Mouse (Mus musculus) kidney, embryonic 16.5 days (tissue): ENCODE results near the gene Mgme1. TPM values are rescaled to one million over a fixed set of nuclear protein-coding genes. Genes with fewer than 3 reads are reported as not detected.

Experiments
- ATAC-seq: fragments of 200-750 bp; cut with Nextera tagmentation; 2 replicates; pipeline ENCODE4 v1.8.0; 2017; ENCODE audit warnings: moderate TSS enrichment; ENCODE audit not compliant: low FRiP score, low TSS enrichment
- H3K27ac ChIP-seq: fragments of 300-500 bp; sonication (generic); 2 replicates; pipeline ENCODE4 v1.5.1; 2014; ENCODE audit warnings: low read length
- H3K27me3 ChIP-seq: fragments of 300-500 bp; sonication (generic); 2 replicates; pipeline ENCODE4 v1.6.1; 2014; ENCODE audit warnings: low read length, control low read depth, mixed read lengths; ENCODE audit not compliant: insufficient read depth
- H3K36me3 ChIP-seq: fragments of 300-500 bp; sonication (generic); 2 replicates; pipeline ENCODE4 v1.6.1; 2014; ENCODE audit warnings: low read length, control low read depth, mixed read lengths; ENCODE audit not compliant: insufficient read depth
- H3K4me1 ChIP-seq: fragments of 300-500 bp; sonication (generic); 2 replicates; pipeline ENCODE4 v1.6.1; 2014; ENCODE audit warnings: low read length, control low read depth, mixed read lengths; ENCODE audit not compliant: insufficient read depth
- H3K4me2 ChIP-seq: fragments of 300-500 bp; sonication (generic); replicated peaks from 2 replicates; pipeline ENCODE4 v1.6.1; 2014; ENCODE audit warnings: low read depth, low read length
- H3K4me3 ChIP-seq: fragments of 300-500 bp; sonication (generic); 2 replicates; pipeline ENCODE4 v1.5.1; 2014; ENCODE audit warnings: mild to moderate bottlenecking, low read length
- H3K9ac ChIP-seq: fragments of 300-500 bp; sonication (generic); replicated peaks from 2 replicates; pipeline ENCODE4 v1.6.1; 2014; ENCODE audit warnings: low read length
- H3K9me3 ChIP-seq: fragments of 300-500 bp; sonication (generic); 2 replicates; pipeline ENCODE4 v1.6.1; 2016; ENCODE audit warnings: low read length, control low read depth
- WGBS: fragments of 180-500 bp; shearing (Covaris S2); extraction: QIAGEN DNeasy Blood & Tissue Kit; methylation state at CpG from one replicate; pipeline ENCODE4 v1.1.7; 2014; 5-methylcytosine and 5-hydroxymethylcytosine counted together
- polyA plus RNA-seq: library from polyadenylated mRNA; unstranded; fragments of >200 nt; fragmentation: Nextera tagmentation; extraction: Ambion mirVana; gene quantifications from 2 replicates; pipeline ENCODE4 v1.2.1, GENCODE M21; 2015

Mgme1 gene
- 28.7 and 29.8 TPM in 2 replicates for polyA plus RNA-seq

GRCm38 (mm10) chr2:144270507-144271420 is at the start of gene Mgme1, which contains the start of gene Snx5:
Gene Mgme1 (plus strand): TSS chr2:144270663.
Gene Snx5 (minus strand): TSS chr2:144270906.
- Histone ChIP-seq H3K27me3 (no peaks in the 10 kb centered on the region), H3K4me3 (peak within 1 kb of the TSS; percentile 94), H3K4me2 (peak within 1 kb of the TSS; percentile 74), H3K9ac (peak within 1 kb of the TSS; percentile 99), H3K4me1 (peaks cover 36% of the 10 kb centered on the region), H3K9me3 (no peaks in the 10 kb centered on the region), H3K27ac (peak within 1 kb of the TSS; percentile 96), H3K36me3 (peaks cover 2% of the 10 kb centered on the region; the same call in 1 of the 2 replicates)
- peak; percentile 97 for ATAC-seq
- under 1% methylated on average over 90 of the region's 93 CpGs for WGBS

DNA sequence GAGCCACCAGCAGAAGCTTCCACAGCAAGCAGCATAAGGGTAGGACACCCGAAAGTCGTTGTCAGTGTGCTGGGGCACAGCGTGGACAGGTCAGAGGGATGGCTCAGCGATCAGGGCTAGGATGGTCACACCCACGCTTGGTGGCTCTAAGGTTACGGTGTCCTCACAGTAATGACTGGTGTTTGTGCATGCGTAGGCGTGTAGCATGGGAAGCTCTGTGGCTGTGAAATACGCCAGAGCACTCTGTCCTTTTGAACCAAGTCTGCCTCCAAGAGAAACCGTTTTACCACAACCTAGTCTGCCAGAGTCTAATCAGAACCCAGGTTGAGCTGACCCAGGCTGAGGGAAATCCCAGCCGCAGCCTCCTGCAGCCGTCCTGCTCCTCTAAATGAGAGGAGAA is 46.1 kb upstream of the Mgme1 start:
- H3K27me3 ChIP-seq = no peaks in the 10 kb centered on the region
- peak overlapping the region; percentile 15; the same call in 1 of the 2 replicates for H3K9ac ChIP-seq
- H3K4me3 ChIP-seq = peak overlapping the region; percentile 2; the same call in 1 of the 2 replicates
- peaks cover 6% of the 10 kb centered on the region for H3K9me3 ChIP-seq
- peak overlapping the region; percentile 30 for H3K4me2 ChIP-seq
- H3K36me3 ChIP-seq = no peaks in the 10 kb centered on the region
- 20% methylated on average over 12 of the region's 12 CpGs for WGBS
- H3K27ac ChIP-seq = peak overlapping the region; percentile 15
- peaks cover 11% of the 10 kb centered on the region for H3K4me1 ChIP-seq
- ATAC-seq = peak; percentile 81

- Histone ChIP-seq H3K36me3 (no peaks in the 10 kb centered on the region), H3K4me3 (no peak overlapping the region), H3K4me2 (no peak overlapping the region), H3K27ac (no peak overlapping the region), H3K9ac (no peak overlapping the region), H3K4me1 (peaks cover 16% of the 10 kb centered on the region), H3K27me3 (no peaks in the 10 kb centered on the region), H3K9me3 (peaks cover 6% of the 10 kb centered on the region)
- 78% methylated on average over 12 of the region's 12 CpGs for WGBS
- no peak for ATAC-seq
Measured at GRCm38 (mm10) chr2:144226906-144227586, 43.4 kb upstream of the Mgme1 start.

- no peaks in the 10 kb centered on the region for H3K36me3 ChIP-seq
- WGBS = 67% methylated on average over 12 of the region's 12 CpGs
- peaks cover 9% of the 10 kb centered on the region for H3K4me1 ChIP-seq
- no peak overlapping the region for H3K4me2 ChIP-seq
- H3K9me3 ChIP-seq = peaks cover 6% of the 10 kb centered on the region
- H3K27ac ChIP-seq = no peak overlapping the region
- H3K4me3 ChIP-seq = no peak overlapping the region
- H3K9ac ChIP-seq = no peak overlapping the region
- H3K27me3 ChIP-seq = no peaks in the 10 kb centered on the region
- ATAC-seq = no peak
Measured at GRCm38 (mm10) chr2:144228521-144229346, 41.7 kb upstream of the Mgme1 start.

- no peak for ATAC-seq
- peaks cover 5% of the 10 kb centered on the region for H3K4me1 ChIP-seq
- H3K27ac ChIP-seq = no peak overlapping the region
- no peaks in the 10 kb centered on the region for H3K36me3 ChIP-seq
- WGBS = 58% methylated on average over 14 of the region's 14 CpGs
- no peak overlapping the region for H3K4me2 ChIP-seq
- peaks cover 7% of the 10 kb centered on the region for H3K9me3 ChIP-seq
- no peaks in the 10 kb centered on the region for H3K27me3 ChIP-seq
- no peak overlapping the region for H3K9ac ChIP-seq
- H3K4me3 ChIP-seq = no peak overlapping the region
Measured at GRCm38 (mm10) chr2:144229647-144230046, 40.8 kb upstream of the Mgme1 start.

DNA sequence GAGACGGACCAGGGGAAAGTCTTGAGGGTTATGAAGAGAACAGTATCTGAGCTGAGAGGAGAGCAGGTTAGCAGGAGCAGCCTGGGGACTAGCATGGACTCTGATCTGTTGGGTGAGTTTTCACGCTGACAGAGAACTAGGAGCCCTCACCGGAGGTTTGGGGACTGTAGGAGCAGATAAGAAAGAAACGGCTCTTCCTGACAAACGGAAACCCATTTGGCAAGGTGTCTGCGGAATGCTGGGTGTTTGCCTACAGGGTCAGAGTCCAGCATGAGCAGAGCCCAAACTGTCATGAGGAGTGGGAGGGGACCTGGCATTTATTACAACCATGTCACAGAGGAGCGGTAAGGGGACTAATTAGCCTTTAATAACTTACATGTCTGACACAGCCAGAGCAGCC is 40.0 kb upstream of the Mgme1 start:
- H3K4me2 ChIP-seq = no peak overlapping the region; the same call in 1 of the 2 replicates

DNA sequence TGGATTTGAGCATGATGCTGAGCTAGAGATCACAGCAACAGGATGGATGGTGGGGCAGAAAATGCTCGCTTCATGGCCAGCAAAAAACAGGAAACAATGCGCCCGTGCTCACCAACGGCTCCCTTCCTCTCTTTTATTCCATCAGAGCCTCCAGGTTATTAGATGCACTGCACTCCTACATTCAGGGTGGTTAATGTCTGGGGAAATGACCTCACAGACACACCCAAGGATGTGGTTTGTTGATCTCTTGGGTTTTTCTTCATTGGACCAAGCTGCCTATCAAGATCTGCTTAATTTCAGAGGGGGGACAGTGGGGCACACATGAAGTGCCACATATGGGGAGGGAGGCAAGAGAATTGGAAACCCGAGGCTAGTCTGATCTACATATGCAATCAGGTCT is 39.3 kb upstream of the Mgme1 start:
- no peak for ATAC-seq
- Histone ChIP-seq H3K4me1 (peaks cover 7% of the 10 kb centered on the region), H3K36me3 (no peaks in the 10 kb centered on the region), H3K9me3 (peaks cover 10% of the 10 kb centered on the region), H3K9ac (no peak overlapping the region), H3K4me3 (no peak overlapping the region), H3K27me3 (no peaks in the 10 kb centered on the region), H3K27ac (no peak overlapping the region), H3K4me2 (no peak overlapping the region)
- WGBS = 45% methylated on average over 5 of the region's 5 CpGs

More for the DNA sequence above, 40.0 kb upstream of the Mgme1 start:
- ATAC-seq = 0 out of 2 replicates have a peak, but pooled peaks have one; percentile 23
- Histone ChIP-seq H3K36me3 (no peaks in the 10 kb centered on the region), H3K4me3 (no peak overlapping the region), H3K4me1 (peaks cover 5% of the 10 kb centered on the region), H3K27ac (no peak overlapping the region), H3K27me3 (no peaks in the 10 kb centered on the region), H3K9me3 (peaks cover 10% of the 10 kb centered on the region), H3K9ac (no peak overlapping the region)
- 21% methylated on average over 7 of the region's 7 CpGs for WGBS

DNA sequence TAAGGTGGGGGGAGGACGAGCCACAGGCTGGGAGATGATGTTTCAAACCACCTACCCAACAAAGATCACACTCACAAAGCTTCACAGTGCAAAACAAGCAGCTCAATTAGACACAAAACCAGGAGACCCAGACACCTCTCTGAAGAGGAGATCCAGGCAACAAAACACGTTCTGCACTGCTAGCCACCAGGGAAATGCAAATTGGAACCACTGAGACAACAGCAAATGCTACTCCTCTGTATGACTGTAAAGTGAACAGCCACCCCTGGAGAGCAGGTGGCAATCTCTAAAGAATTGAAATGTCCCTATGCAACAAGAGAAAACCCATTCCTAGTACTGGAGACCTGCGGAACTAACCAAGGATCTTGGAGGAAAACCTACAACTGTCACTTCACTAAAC is 36.9 kb upstream of the Mgme1 start:
- ATAC-seq = no peak
- Histone ChIP-seq H3K27ac (no peak overlapping the region), H3K4me1 (peaks cover 7% of the 10 kb centered on the region), H3K36me3 (no peaks in the 10 kb centered on the region), H3K9me3 (peaks cover 4% of the 10 kb centered on the region; the same call in 1 of the 2 replicates), H3K9ac (no peak overlapping the region), H3K27me3 (no peaks in the 10 kb centered on the region), H3K4me2 (no peak overlapping the region), H3K4me3 (no peak overlapping the region)
- WGBS = 54% methylated on average over 3 of the region's 3 CpGs

- 0 out of 2 replicates have a peak, but pooled peaks cover 2% of the 10 kb centered on the region for H3K4me1 ChIP-seq
- no peak overlapping the region for H3K4me2 ChIP-seq
- H3K36me3 ChIP-seq = no peaks in the 10 kb centered on the region
- no peak overlapping the region for H3K27ac ChIP-seq
- no peaks in the 10 kb centered on the region for H3K27me3 ChIP-seq
- H3K9me3 ChIP-seq = peaks cover 4% of the 10 kb centered on the region; the same call in 1 of the 2 replicates
- no peak for ATAC-seq
- no peak overlapping the region for H3K9ac ChIP-seq
- no peak overlapping the region for H3K4me3 ChIP-seq
- 43% methylated on average over 3 of the region's 3 CpGs for WGBS
Measured at GRCm38 (mm10) chr2:144235776-144236175, 34.7 kb upstream of the Mgme1 start.
